Mouse (Mus musculus) thymus, adult 2 months (tissue): ENCODE data around the gene Treml2.

Source experiments
- CTCF ChIP-seq: fragments of 200-500 bp; IDR thresholded peaks from 2 replicates; pipeline ENCODE4 v1.5.1; 2012; ENCODE audit warnings: mild to moderate bottlenecking, control low read depth, low read length, moderate library complexity, borderline replicate concordance; ENCODE audit not compliant: control insufficient read depth, poor library complexity, insufficient read depth; ENCODE audit errors: extremely low read depth
- POLR2A ChIP-seq: fragments of 200-500 bp; IDR thresholded peaks from 2 replicates; pipeline ENCODE4 v1.6.1; 2012; ENCODE audit warnings: mild to moderate bottlenecking, low read length, control low read depth, moderate library complexity; ENCODE audit not compliant: control insufficient read depth, poor library complexity, insufficient read depth; ENCODE audit errors: extremely low read depth

GRCm38 (mm10) chr17:48272158-48272557 lies 27.1 kb upstream of the Treml2 start:
- TF ChIP-seq CTCF (no peak), POLR2A (no peak)
